Comparison of ENCODE assay signal across 23 mouse cellular contexts in genomic region chr10:125795323-125795722, GRCm38 (mm10).
DNase-seq lines count a peak whose midpoint lies in the region; ATAC-seq and TF ChIP-seq lines count a peak whose summit lies in the region.
"Had no signal": no experiment of that assay in that cellular context is flagged by ENCODE, and none has a peak within 500 bp of the region (broad histone marks: within the 10 kb centered on the region; RNA-seq: fewer than 3 reads in every experiment).

No protein-coding gene starts in this region.

- WGBS in liver, embryonic 16.5 days (ENCODE audit: insufficient replicate concordance), result 52% methylated on average over 1 of the region's 1 CpGs
- WGBS in liver, embryonic 11.5 days, result 84% methylated on average over 1 of the region's 1 CpGs
- 94% methylated on average over 1 of the region's 1 CpGs for WGBS in midbrain, embryonic 11.5 days
- 91% methylated on average over 1 of the region's 1 CpGs for WGBS in midbrain, postnatal 0 days
- 88% methylated on average over 1 of the region's 1 CpGs for WGBS in intestine, embryonic 16.5 days
- 24% methylated on average over 1 of the region's 1 CpGs for WGBS in small intestine, adult 2 months
- 94% methylated on average over 1 of the region's 1 CpGs for WGBS in forebrain, embryonic 10.5 days

- no peak overlapping the region for H3K9ac ChIP-seq in liver, embryonic 16.5 days (ENCODE audit: low read depth, low read length)
- no peak overlapping the region for H3K9ac ChIP-seq in liver, embryonic 11.5 days (ENCODE audit: low read depth, low read length)
- H3K9ac ChIP-seq in midbrain, embryonic 11.5 days (ENCODE audit: low read length), result no peak overlapping the region
- H3K9ac ChIP-seq in midbrain, postnatal 0 days (replicated peaks; ENCODE audit: low read length, poor library complexity, severe bottlenecking), result no peak overlapping the region
- no peak overlapping the region for H3K9ac ChIP-seq in intestine, embryonic 16.5 days (ENCODE audit: low read depth, low read length)
- H3K9ac ChIP-seq: embryonic facial prominence, embryonic 13.5 days; embryonic facial prominence, embryonic 15.5 days; forebrain, embryonic 13.5 days; forebrain, embryonic 15.5 days had no signal

- H3K4me3 ChIP-seq in liver, embryonic 16.5 days (ENCODE audit: low read depth, low read length), result no peak overlapping the region
- no peak overlapping the region for H3K4me3 ChIP-seq in liver, embryonic 11.5 days (ENCODE audit: low read depth, low read length)
- no peak overlapping the region for H3K4me3 ChIP-seq in midbrain, embryonic 11.5 days (ENCODE audit: low read depth, low read length)
- no peak overlapping the region for H3K4me3 ChIP-seq in midbrain, postnatal 0 days (ENCODE audit: low read depth, low read length)
- no peak overlapping the region for H3K4me3 ChIP-seq in intestine, embryonic 16.5 days (ENCODE audit: low read length)
- no peak overlapping the region for H3K4me3 ChIP-seq in small intestine, adult 2 months (ENCODE audit: low read depth, low read length)
- H3K4me3 ChIP-seq in forebrain, embryonic 10.5 days, result no peak overlapping the region
- H3K4me3 ChIP-seq: embryonic facial prominence, embryonic 13.5 days; embryonic facial prominence, embryonic 15.5 days; erythroblast, embryonic 14.5 days; forebrain, embryonic 13.5 days; forebrain, embryonic 15.5 days had no signal

- DNase-seq in liver, embryonic 11.5 days (ENCODE audit: low spot score), result no peak
- DNase-seq in midbrain, embryonic 11.5 days (ENCODE audit: low spot score, missing footprints), result peak; percentile 28
- DNase-seq in midbrain, postnatal 0 days (ENCODE audit: low spot score), result no peak
- DNase-seq in forebrain, embryonic 10.5 days (ENCODE audit: extremely low spot score, low spot score), result no peak
- no peak for DNase-seq in thymus, postnatal 36 days
- DNase-seq: adrenal gland, adult 2 months; adrenal gland, postnatal 10 days; adrenal gland, postnatal 25 days; cerebellum, adult 11 months; cerebellum, adult 18-20 months; cerebellum, adult 8-10 months; cerebellum, adult 9-11 months; cerebellum, postnatal 14 days; cerebellum, postnatal 36 days; embryo, embryonic 11 days had no signal

- TF ChIP-seq CTCF in midbrain, postnatal 0 days (IDR thresholded peaks at IDR 0.05), result no peak
- TF ChIP-seq CTCF in small intestine, adult 2 months (IDR thresholded peaks at IDR 0.05; ENCODE audit: extremely low read depth, insufficient read length, insufficient replicate concordance, low read depth, low read length), result no peak

- ATAC-seq in liver, embryonic 16.5 days (ENCODE audit: low read depth), result peak; percentile 58; the same call in 1 of the 2 replicates
- ATAC-seq in liver, embryonic 11.5 days (replicated peaks; ENCODE audit: low FRiP score), result no peak
- ATAC-seq in midbrain, embryonic 11.5 days (ENCODE audit: low FRiP score), result no peak
- no peak for ATAC-seq in midbrain, postnatal 0 days (ENCODE audit: low FRiP score)
- ATAC-seq in intestine, embryonic 16.5 days, result peak; percentile 85
- ATAC-seq: forebrain, embryonic 13.5 days; forebrain, embryonic 15.5 days had no signal

- no peaks in the 10 kb centered on the region for H3K36me3 ChIP-seq in liver, embryonic 16.5 days (ENCODE audit: control insufficient read depth, insufficient read depth)
- H3K36me3 ChIP-seq in liver, embryonic 11.5 days (ENCODE audit: control insufficient read depth, insufficient read depth, low read length), result no peaks in the 10 kb centered on the region
- H3K36me3 ChIP-seq in midbrain, embryonic 11.5 days (ENCODE audit: control insufficient read depth, insufficient read depth, low read length), result no peaks in the 10 kb centered on the region
- H3K36me3 ChIP-seq in midbrain, postnatal 0 days (ENCODE audit: insufficient read depth, low read length), result no peaks in the 10 kb centered on the region
- H3K36me3 ChIP-seq in intestine, embryonic 16.5 days (ENCODE audit: control insufficient read depth, insufficient read depth, low read length), result no peaks in the 10 kb centered on the region
- no peaks in the 10 kb centered on the region for H3K36me3 ChIP-seq in small intestine, adult 2 months (ENCODE audit: control insufficient read depth, insufficient read depth, low read length)
- H3K36me3 ChIP-seq in forebrain, embryonic 10.5 days (replicated peaks), result no peaks in the 10 kb centered on the region
- H3K36me3 ChIP-seq: embryonic facial prominence, embryonic 13.5 days; embryonic facial prominence, embryonic 15.5 days; forebrain, embryonic 15.5 days had no signal

- no peak overlapping the region for H3K27ac ChIP-seq in liver, embryonic 16.5 days (ENCODE audit: low read length)
- no peak overlapping the region for H3K27ac ChIP-seq in liver, embryonic 11.5 days (ENCODE audit: low read depth, low read length)
- no peak overlapping the region for H3K27ac ChIP-seq in midbrain, embryonic 11.5 days (ENCODE audit: low read depth, low read length)
- no peak overlapping the region for H3K27ac ChIP-seq in midbrain, postnatal 0 days (ENCODE audit: low read depth, low read length)
- no peak overlapping the region for H3K27ac ChIP-seq in intestine, embryonic 16.5 days (ENCODE audit: low read length)
- peak overlapping the region; percentile 42; the same call in 1 of the 2 replicates for H3K27ac ChIP-seq in small intestine, adult 2 months (ENCODE audit: insufficient read depth, low read depth, low read length)
- no peak overlapping the region for H3K27ac ChIP-seq in forebrain, embryonic 10.5 days
- H3K27ac ChIP-seq: embryonic facial prominence, embryonic 13.5 days; embryonic facial prominence, embryonic 15.5 days; forebrain, embryonic 13.5 days; forebrain, embryonic 15.5 days had no signal

- no peaks in the 10 kb centered on the region for H3K27me3 ChIP-seq in liver, embryonic 16.5 days (ENCODE audit: control insufficient read depth, insufficient read depth, low read depth, low read length)
- no peaks in the 10 kb centered on the region for H3K27me3 ChIP-seq in liver, embryonic 11.5 days (replicated peaks; ENCODE audit: control insufficient read depth, insufficient read depth, low read length)
- no peaks in the 10 kb centered on the region for H3K27me3 ChIP-seq in midbrain, embryonic 11.5 days (ENCODE audit: control insufficient read depth, insufficient read depth, low read length)
- H3K27me3 ChIP-seq in midbrain, postnatal 0 days (ENCODE audit: insufficient read depth, low read length), result no peaks in the 10 kb centered on the region
- H3K27me3 ChIP-seq in intestine, embryonic 16.5 days (replicated peaks; ENCODE audit: control insufficient read depth, insufficient read depth, low read length), result no peaks in the 10 kb centered on the region
- H3K27me3 ChIP-seq in small intestine, adult 2 months (ENCODE audit: control insufficient read depth, insufficient read depth, low read length), result no peaks in the 10 kb centered on the region
- H3K27me3 ChIP-seq in forebrain, embryonic 10.5 days (ENCODE audit: poor library complexity, severe bottlenecking), result peaks cover 8% of the 10 kb centered on the region; the same call in 1 of the 2 replicates
- H3K27me3 ChIP-seq: embryonic facial prominence, embryonic 13.5 days; embryonic facial prominence, embryonic 15.5 days; forebrain, embryonic 15.5 days had no signal

- no peak overlapping the region for H3K4me2 ChIP-seq in liver, embryonic 16.5 days (ENCODE audit: low read depth, low read length)
- no peak overlapping the region for H3K4me2 ChIP-seq in liver, embryonic 11.5 days
- no peak overlapping the region for H3K4me2 ChIP-seq in midbrain, embryonic 11.5 days
- no peak overlapping the region for H3K4me2 ChIP-seq in midbrain, postnatal 0 days (ENCODE audit: low read depth, low read length, poor library complexity, severe bottlenecking)
- H3K4me2 ChIP-seq in intestine, embryonic 16.5 days (ENCODE audit: low read depth, low read length), result no peak overlapping the region
- H3K4me2 ChIP-seq: embryonic facial prominence, embryonic 13.5 days; embryonic facial prominence, embryonic 15.5 days; forebrain, embryonic 13.5 days; forebrain, embryonic 15.5 days had no signal

- H3K4me1 ChIP-seq in liver, embryonic 16.5 days (ENCODE audit: control insufficient read depth, low read depth, low read length), result no peaks in the 10 kb centered on the region
- no peaks in the 10 kb centered on the region for H3K4me1 ChIP-seq in liver, embryonic 11.5 days (replicated peaks; ENCODE audit: control insufficient read depth, insufficient read depth, low read length)
- no peaks in the 10 kb centered on the region for H3K4me1 ChIP-seq in midbrain, embryonic 11.5 days (ENCODE audit: control insufficient read depth, insufficient read depth, low read length)
- no peaks in the 10 kb centered on the region for H3K4me1 ChIP-seq in midbrain, postnatal 0 days (ENCODE audit: insufficient read depth, low read length)
- 0 out of 2 replicates have a peak, but pooled peaks cover under 1% of the 10 kb centered on the region for H3K4me1 ChIP-seq in intestine, embryonic 16.5 days (ENCODE audit: control insufficient read depth, insufficient read depth, low read length)
- H3K4me1 ChIP-seq in small intestine, adult 2 months (ENCODE audit: control insufficient read depth, insufficient read depth, insufficient read length, low read length), result peaks cover 8% of the 10 kb centered on the region; the same call in 1 of the 2 replicates
- H3K4me1 ChIP-seq in forebrain, embryonic 10.5 days, result peaks cover 7% of the 10 kb centered on the region

- no peaks in the 10 kb centered on the region for H3K9me3 ChIP-seq in liver, embryonic 16.5 days (replicated peaks; ENCODE audit: control insufficient read depth, low read length)
- no peaks in the 10 kb centered on the region for H3K9me3 ChIP-seq in liver, embryonic 11.5 days (ENCODE audit: control insufficient read depth, low read length)
- H3K9me3 ChIP-seq in midbrain, embryonic 11.5 days (ENCODE audit: control insufficient read depth, low read length), result no peaks in the 10 kb centered on the region
- no peaks in the 10 kb centered on the region for H3K9me3 ChIP-seq in midbrain, postnatal 0 days (ENCODE audit: low read length)
- H3K9me3 ChIP-seq in intestine, embryonic 16.5 days (ENCODE audit: control insufficient read depth, low read length), result no peaks in the 10 kb centered on the region
- peaks cover 13% of the 10 kb centered on the region for H3K9me3 ChIP-seq in forebrain, embryonic 10.5 days
- H3K9me3 ChIP-seq: embryonic facial prominence, embryonic 13.5 days; embryonic facial prominence, embryonic 15.5 days; forebrain, embryonic 13.5 days; forebrain, embryonic 15.5 days had no signal

- TF ChIP-seq POLR2A in small intestine, adult 2 months (IDR thresholded peaks at IDR 0.05; ENCODE audit: low read depth, low read length), result no peak

Comparison
In these comparisons a context has a peak if more than half of its experiments do, and no peak if none do; other contexts are left out.
1. ATAC-seq: peak in liver, embryonic 16.5 days (single experiment) and intestine, embryonic 16.5 days (single experiment); none in liver, embryonic 11.5 days (single experiment), midbrain, embryonic 11.5 days (single experiment) and midbrain, postnatal 0 days (single experiment).